Mouse (Mus musculus): ENCODE measurements around the gene Phlpp1. TPM values are rescaled to one million over a fixed set of nuclear protein-coding genes. Genes with fewer than 3 reads are reported as not detected.

The Phlpp1 gene
- 5.8 TPM for polyA plus RNA-seq (2014; fragmentation: Illumina TruSeq; extraction: RNeasy Lipid Tissue Mini Kit (QIAGEN cat#74804); ENCODE audit: low replicate concordance)

GRCm38 (mm10) chr1:106171241-106172220, at the start of gene Phlpp1:
Gene Phlpp1, plus strand, starts transcription at chr1:106171752.

Other genes with a start within 250 kb of the Phlpp1 start
- gene Zcchc2, start 181.3 kb upstream of the Phlpp1 start, polyA plus RNA-seq (2014; fragmentation: Illumina TruSeq; extraction: RNeasy Lipid Tissue Mini Kit (QIAGEN cat#74804); ENCODE audit: low replicate concordance): 8.8 TPM